Mouse (Mus musculus) retina, adult 2 months (tissue): ENCODE measurements around the gene Ubxn7.

Experiments used
- DNase-seq: peaks from one replicate; pipeline ENCODE4 v3.0.0-alpha.2; 2012; ENCODE audit warnings: low read depth, low spot score

The Ubxn7 gene

DNA sequence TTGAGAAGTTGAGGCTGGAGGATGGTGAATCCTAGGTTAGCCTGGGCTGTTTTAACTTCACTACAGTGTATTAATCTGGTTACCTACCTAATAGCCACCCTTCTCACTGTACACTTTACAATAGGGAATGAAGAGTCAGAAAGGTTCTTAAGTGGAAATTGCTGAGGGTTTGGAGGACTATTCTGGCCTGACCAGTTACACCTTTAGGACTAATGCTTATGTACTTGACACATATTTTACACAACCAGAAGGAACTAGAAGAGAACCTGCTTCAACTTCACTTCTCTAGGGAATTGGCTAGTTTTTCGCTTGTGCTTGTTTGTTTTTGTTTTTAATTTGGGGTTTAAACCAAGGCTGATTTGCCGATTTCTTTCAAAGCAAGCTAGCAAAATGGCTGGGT, 101.1 kb downstream of the Ubxn7 start:
- DNase-seq: no peak

DNA sequence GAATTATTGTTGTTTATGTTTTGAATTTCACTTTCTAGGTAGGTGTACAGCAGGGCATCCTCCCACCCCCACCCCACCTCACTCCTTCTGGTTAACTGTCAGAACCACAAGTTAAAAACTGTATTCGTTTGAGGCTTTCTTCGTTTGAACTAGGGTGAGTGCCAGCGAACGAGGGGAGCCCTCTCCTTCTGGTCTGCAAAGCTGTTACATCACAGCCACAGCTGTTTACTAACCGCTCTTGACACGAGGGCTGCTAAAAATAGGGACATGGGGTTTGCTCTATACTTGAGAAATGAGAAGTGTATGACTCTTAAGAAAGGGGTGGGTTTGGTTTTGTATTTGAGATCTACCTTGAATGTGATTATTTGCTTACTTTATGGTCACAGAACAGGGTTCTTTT, 102.0 kb downstream of the Ubxn7 start:
- DNase-seq: no peak

DNA sequence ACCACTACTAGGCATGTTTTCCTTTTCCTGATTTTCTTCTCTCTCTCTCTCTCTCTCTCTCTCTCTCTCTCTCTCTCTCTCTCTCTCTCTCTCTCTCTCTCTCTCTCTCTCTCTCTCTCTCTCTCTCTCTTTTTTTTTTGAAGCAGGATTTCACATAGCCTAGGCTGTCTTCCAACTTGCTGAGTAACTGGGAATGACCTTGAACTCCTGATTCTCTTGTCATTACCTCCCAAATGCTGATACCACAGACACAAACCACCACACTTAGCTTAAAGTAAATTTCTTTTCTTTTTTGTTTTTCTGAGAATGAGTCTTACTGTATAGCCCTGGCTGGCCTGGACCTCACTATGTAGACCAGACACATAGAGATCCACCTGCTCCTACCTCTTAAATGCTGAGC, 102.6 kb downstream of the Ubxn7 start:
- DNase-seq: no peak

DNA sequence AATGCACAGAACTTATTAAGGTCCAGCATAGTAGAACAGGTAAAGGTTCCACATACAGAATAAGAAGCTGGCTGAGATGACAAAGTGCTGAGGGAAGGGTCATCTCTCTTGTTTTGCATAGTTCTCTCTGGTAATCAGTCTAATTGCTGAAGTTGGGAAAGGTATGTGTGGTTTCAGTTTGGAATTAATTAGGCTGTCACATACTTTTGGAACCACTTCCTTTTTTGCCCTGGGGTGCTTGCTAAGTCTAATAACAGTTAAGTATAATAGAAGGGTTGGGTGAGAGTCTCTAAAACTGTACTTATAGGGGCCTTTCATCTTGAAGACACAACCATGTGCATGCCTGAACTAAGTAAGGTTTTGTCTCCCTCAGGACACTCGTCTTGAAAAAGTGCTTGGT, 104.6 kb downstream of the Ubxn7 start:
- no peak for DNase-seq

DNA sequence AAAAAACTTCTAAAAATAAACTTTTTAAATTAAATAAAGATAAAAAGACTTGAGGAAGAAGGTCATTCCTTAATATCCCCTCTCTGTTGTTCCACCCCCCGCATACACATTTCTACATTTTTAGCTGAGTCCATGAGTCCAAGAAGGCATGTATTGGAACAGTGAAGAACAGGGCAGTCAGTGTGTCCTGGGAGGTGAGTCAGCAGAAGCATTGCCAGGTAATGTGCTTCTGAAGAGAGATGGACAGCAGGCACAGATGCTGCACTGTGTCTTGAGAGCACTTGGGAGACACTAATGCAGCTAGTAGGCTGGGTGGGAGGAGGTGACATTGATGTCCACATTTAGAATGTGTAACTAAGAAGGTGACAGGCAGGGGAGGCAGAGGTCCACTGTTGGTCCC, 105.2 kb downstream of the Ubxn7 start:
- DNase-seq: no peak

DNA sequence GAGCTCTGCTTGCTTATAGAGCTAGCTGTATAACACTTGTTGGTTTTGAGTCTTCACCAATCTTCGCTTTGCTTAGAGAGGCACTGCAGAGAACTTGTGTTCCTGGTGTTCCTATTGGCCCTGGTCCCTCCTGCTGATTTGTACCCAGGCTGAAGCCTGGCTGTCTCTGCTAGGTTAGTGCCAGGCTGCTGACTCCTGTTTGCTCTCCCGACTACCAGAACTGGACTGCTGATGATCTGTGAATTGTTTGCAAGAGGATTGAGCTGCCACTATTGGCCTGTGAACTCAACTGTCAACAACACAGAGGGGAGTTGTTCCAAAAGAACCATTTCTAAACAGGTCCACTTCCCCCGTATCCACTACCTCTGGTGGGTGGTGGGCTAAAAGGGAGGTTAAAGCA, 109.4 kb downstream of the Ubxn7 start:
- DNase-seq: no peak
